Mouse (Mus musculus): ENCODE results near the gene Gm9195.

Gm9195 gene

GRCm38 (mm10) chr14:72491738-72492137 is at the start of gene Gm9195:
TSS of gene Gm9195 (minus strand) at chr14:72491838.
- CTCF ChIA-PET = no interaction called here

DNA sequence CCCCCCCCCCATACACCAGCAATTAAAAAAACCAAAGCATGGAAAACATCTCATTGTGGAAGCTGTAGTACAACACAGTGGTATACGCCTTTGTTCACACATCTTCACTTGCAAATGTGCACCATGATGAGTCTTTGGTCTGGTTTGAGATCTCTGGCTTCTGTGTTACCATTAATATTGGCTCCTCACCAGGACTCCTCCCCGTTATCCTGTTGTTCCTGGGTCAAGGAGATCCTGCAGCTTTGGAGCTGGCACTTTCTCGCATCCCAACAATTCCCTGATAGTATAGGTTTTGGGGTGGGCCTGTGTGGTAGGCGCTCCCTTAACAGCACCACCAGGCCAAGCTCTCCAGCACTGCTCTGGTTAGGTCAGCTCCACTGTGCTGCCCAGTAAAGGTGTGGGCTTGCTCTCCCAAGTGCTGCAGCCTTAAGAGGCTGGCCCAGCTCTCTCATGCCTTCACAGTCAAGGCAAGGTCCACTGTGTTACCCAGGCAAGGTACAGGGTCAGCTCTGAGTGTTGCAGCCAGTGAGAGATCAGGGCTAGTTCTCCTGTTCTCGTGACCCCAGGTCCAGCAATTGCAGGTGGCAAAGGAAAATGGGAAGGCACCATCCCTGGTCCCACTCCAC is 44.9 kb upstream of the Gm9195 start:
- CTCF ChIA-PET = no interaction called here

DNA sequence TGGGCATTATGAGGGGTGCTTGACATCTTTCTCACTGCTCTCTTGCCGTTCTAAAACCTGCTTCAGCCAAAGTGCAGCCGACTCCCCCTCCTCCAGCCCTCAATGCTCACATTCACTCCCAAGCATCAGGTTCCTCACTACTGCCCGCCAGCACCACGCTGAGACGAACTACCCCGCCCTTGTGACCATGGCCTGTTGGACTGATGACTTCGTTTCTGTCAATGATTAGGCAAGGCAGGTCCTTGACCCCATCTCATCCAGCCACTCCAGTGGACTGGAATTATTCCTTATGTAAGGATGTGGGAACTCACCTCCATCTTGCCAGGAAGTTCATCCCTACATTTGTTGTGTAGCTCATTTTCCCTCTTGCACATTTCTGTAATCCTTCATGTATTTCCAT is 42.2 kb upstream of the Gm9195 start:
- CTCF ChIA-PET = no interaction called here

- CTCF ChIA-PET = no interaction called here
Measured at GRCm38 (mm10) chr14:72532028-72532917, 40.6 kb upstream of the Gm9195 start.

- CTCF ChIA-PET = no interaction called here
Measured at GRCm38 (mm10) chr14:72527126-72527525, 35.5 kb upstream of the Gm9195 start.

DNA sequence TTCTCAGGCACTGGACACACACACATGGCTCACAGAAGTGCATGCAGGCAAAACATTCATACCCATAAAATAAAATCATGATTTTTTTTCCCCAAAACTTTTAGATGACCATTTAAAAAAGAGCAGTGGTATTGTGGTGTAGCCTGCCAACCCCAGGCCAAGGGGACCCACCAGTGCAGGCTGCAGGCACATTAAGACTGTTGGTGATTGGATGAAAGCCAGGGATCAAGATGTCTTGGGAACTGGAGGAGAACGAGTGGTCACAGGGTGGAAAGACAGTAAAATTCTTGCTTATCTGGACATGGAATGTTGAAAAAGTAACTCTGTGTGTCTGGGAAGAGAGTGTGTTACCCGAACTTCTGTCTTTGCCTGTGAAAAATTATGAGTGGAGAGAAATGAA is 27.9 kb upstream of the Gm9195 start:
- CTCF ChIA-PET = no interaction called here

- CTCF ChIA-PET = no interaction called here
Measured at GRCm38 (mm10) chr14:72518786-72519185, 27.1 kb upstream of the Gm9195 start.

DNA sequence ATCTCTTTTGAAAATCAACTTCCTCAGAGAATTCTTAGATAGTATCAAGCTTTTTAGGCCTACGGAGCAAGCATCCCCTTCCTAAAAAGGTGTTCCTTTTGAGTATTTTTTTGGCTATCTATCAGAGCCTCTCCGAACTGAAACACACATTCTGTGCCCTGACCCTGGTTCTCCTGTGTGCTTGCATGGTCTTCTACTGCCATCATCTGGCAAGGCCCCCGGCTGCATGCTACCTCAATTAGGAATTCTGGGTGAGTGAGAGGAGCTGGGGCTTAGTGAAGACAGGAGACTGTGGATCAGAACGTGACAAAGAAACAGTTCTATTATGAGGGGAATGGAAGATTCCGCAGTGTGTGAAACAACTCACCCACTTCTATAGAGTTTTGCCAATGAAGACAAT is 24.7 kb upstream of the Gm9195 start:
- CTCF ChIA-PET = interaction anchor here (0.6 kb wide), 1 partner anchor 346 kb away, joined by 3 read pairs; no protein-coding TSS in a partner anchor

DNA sequence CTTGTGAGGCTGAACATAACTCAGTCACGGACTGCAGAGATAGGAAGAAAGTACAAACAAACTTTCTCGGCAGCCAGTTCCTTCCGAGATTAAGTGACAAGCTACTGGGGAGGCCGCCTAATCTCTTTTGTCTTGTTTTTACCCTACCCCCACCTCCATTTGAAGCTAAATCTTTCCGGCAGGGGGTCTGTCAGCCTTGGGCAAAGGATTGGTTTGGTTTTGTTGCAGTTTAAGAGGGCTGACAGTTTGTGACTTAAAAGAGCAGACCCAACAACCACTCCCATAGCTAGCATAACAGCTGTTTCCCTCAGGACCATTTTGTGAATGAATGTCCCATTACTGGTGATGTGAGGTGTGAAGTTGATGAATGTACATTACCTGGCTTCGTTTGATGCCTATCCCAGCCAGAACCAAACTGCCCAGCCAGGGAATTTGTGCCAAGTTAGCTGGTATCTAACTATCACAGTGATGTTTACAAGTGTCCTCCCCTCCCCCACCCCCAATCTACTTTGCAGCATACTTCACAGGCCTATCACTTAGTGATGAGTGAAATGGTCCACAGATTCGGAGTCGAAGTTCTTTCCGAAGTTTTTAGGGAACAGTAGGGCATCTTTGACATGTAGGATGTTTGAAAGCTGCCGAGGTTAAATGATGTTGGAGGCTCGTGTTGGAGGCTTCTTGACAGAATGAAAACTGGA is 15.2 kb upstream of the Gm9195 start:
- CTCF ChIA-PET = interaction anchor here (0.6 kb wide), 1 partner anchor 309 kb away, joined by 3 read pairs; no protein-coding TSS in a partner anchor

GRCm38 (mm10) chr14:72506018-72506722 is 14.5 kb upstream of the Gm9195 start:
- CTCF ChIA-PET = interaction anchor here (0.6 kb wide), 1 partner anchor 309 kb away, joined by 3 read pairs; no protein-coding TSS in a partner anchor

GRCm38 (mm10) chr14:72504985-72505384 is 13.3 kb upstream of the Gm9195 start:
- CTCF ChIA-PET = no interaction called here

- CTCF ChIA-PET = interaction anchor here (0.5 kb wide), 1 partner anchor 273 kb away, joined by 5 read pairs; no protein-coding TSS in a partner anchor
Measured at GRCm38 (mm10) chr14:72503241-72503640, 11.6 kb upstream of the Gm9195 start.

GRCm38 (mm10) chr14:72493775-72494174 is 2.1 kb upstream of the Gm9195 start:
- CTCF ChIA-PET = no interaction called here

- CTCF ChIA-PET = no interaction called here
Measured at GRCm38 (mm10) chr14:72490367-72490766, 1.3 kb downstream of the Gm9195 start.

DNA sequence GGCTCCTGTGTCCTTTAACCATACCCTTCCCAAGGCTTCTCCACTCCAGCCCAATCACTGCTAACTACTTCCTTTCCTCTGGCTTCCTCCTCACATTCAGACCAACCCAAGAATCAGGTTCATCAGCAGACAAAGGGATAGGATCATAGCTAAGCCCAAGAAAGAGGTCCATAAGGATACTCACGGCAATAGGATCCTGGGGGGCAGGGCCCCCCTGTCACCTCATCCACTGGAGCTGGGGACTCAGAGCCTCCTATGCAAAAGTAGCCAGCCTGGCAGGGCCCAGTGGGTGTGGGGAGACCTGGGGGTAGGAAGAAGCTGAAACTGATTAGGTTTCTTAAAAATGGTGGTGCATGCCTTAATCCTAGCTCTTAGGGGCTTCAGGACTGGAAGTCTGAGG is 17.1 kb downstream of the Gm9195 start:
- CTCF ChIA-PET = no interaction called here

GRCm38 (mm10) chr14:72468429-72468828 is 23.2 kb downstream of the Gm9195 start:
- CTCF ChIA-PET = no interaction called here

GRCm38 (mm10) chr14:72466384-72466783 is 25.3 kb downstream of the Gm9195 start:
- CTCF ChIA-PET = no interaction called here

DNA sequence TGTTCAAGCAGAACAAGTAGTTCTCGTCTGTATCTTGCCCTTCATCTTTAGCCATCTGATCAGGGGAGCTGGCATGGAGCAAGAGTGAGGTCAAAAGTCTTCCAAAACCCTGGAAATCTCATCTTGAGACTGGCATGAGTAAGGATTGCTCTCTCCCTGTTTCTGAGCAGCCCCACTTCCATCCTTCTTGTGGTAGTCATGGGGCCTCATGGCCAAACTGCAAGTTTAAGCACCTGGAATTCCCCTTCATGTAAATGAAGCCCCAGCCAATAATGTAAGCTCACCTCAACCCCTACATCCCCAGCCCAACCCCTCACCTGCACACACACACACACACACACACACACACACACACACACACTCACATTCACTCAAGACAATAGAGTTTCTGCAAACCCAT is 30.0 kb downstream of the Gm9195 start:
- CTCF ChIA-PET = no interaction called here

DNA sequence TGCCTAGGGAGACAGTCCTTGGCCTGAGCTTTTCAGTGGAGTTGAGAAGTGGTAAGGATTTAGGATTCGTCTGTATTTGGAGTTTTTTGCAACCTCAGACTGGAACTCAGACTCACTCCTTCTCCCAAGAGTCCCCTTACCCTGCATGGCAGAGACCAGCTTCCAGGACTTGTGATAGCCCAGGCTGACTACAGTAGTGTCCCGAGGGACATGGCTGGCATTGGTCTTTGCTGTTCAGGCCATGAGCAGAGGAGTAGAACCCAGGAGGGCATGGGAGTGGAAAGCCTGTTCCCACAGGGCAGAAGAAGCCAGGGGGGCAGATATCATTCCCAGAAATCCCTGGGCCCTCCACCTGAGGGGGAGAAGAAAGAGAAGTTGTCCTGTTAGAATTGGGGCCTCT is 31.3 kb downstream of the Gm9195 start:
- CTCF ChIA-PET = no interaction called here

- CTCF ChIA-PET = no interaction called here
Measured at GRCm38 (mm10) chr14:72458930-72459329, 32.7 kb downstream of the Gm9195 start.

- CTCF ChIA-PET = interaction anchor here (0.6 to 0.7 kb wide), 4 partner anchors 552 to 1122 kb away, joined by 3 to 6 read pairs (median 4); no protein-coding TSS in a partner anchor
Measured at GRCm38 (mm10) chr14:72447141-72448091, 44.2 kb downstream of the Gm9195 start.
